Mouse (Mus musculus): ENCODE results near the gene Prkce.

The Prkce gene

GRCm38 (mm10) chr17:86167320-86168230 is at the start of gene Prkce:
Gene Prkce, plus strand, starts transcription at chr17:86167785.
- peak; percentile 90 for DNase-seq (ENCODE audit: low read depth, low spot score)

DNA sequence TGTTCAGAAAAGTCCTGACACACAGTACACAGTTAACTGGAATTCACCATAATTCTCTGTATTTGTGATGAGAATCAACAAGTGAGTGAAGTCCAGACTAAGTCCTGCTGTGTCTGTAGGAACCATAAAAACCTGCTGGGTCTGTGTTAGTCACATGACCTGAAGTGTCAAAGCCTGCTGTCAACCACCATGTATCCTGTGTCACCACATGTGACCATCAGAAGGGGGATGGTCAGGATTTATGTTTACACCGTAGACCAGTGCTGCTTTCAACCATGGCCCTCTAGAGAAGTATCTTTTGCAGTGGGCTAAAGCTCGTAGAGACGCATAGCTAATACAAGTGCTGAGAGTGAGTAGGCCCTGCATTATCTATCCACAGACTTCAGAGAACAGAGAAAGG is 44.4 kb upstream of the Prkce start:
- no peak for DNase-seq (ENCODE audit: low read depth, low spot score)

DNA sequence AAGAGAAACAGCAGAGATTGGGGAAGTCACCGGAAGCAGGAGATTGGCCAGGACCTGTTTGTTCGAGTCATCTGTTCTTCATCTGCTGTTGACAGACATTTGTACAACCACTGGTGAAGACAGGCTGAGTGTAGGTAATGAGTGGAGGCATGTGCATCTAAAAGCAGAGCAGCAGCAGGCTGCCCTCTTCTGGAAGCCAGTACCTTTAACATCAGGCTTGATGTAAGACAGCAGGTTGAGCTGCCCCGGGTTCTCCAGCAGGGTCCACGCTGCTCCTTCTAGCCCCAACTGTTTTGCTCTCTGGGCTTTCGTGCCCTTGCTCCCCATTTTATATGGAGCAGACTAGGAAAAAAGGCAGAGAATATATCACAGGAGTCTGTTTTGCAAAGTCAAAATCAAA is 41.7 kb upstream of the Prkce start:
- DNase-seq (ENCODE audit: low read depth, low spot score): no peak

- DNase-seq (ENCODE audit: low read depth, low spot score): no peak
Observed at GRCm38 (mm10) chr17:86128198-86128597, 39.4 kb upstream of the Prkce start.

DNA sequence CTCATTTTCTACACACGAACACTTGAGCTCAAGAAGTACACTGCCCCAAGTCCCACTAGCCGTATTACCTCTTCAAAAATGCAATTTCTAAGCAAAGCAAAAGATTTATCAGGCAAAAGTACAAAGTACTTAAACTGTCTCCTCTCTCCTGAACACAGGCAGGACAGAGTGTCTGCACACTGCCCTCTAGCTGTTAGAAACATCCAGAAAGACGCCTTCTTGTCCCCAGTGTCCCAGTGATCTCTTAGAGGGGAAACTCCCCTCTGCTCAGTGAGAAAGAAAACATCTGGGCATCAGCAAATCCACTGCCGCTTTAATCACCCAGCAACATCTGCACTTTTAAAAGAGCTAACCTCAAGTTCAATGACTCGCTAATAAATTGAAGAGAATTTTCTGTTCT is 35.1 kb upstream of the Prkce start:
- DNase-seq (ENCODE audit: low read depth, low spot score): no peak

GRCm38 (mm10) chr17:86134461-86134860 is 33.1 kb upstream of the Prkce start:
- no peak for DNase-seq (ENCODE audit: low read depth, low spot score)

DNA sequence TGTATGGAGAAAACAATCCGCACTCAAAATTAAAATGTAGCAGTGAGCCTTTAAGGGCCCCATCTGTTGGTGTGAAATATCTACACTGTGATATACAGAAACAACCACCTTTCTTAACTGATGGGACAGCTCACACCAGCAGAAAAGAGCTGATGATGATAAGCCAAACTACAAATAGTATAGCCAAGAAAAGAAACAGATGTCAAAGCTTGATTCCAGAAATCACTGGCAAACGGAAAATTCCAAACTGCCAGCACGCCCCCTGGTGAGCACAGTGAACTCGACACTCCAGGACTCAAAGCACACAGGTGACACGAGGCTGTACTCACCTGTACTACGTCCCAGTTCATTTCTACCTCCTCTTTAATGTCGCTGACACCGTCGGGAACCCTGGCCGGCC is 31.8 kb upstream of the Prkce start:
- DNase-seq (ENCODE audit: low read depth, low spot score): no peak

GRCm38 (mm10) chr17:86144537-86145078 is 23.0 kb upstream of the Prkce start:
- DNase-seq (ENCODE audit: low read depth, low spot score): peak; percentile 18

DNA sequence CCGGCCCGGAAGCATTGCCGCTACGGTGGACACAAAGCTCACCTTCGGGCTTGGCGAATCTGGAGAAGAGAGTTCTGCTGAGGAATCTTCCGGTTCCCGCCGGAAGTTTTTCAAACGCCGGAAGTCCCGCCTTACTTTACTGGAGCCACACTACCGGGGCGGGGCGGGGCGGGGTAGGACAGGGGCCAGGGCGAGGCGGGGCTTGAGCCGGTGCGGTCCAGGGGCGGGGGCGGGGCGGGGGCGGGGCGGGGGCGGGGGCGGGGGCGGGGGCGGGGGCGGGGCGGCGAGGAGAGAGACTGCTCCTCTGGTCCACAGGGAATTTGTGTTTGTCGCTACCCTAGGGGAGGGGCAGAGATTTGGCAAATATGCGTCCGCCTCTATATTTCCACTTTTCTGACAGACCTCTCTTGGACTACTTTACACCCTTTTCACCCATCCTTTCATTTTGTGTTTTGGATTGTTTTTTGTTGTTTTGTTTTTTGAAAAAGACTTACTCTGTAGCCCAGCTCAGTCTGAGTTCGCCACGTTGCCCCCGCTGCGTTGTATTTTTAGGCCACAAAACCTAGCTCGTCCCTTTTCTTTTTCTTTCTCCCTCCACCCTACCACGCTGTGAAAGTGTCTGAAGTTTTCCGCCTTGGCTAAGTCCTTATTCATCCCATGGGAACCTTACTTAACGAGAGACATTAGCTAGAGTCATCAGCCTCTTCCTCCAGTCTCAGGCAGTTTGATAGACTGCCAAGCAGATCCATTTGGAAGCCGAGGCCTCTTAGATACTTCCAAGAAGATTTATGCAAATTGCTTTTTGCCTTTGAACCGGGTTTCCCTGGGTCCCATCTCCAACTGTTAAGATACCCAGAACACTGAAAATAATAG is 22.3 kb upstream of the Prkce start, which contains the start of gene Srbd1:
Srbd1 (minus strand) TSS at position 97 of the 873 bp plus-strand sequence.
- peak; percentile 95 for DNase-seq (ENCODE audit: low read depth, low spot score)

- no peak for DNase-seq (ENCODE audit: low read depth, low spot score)
Observed at GRCm38 (mm10) chr17:86149726-86150125, 17.9 kb upstream of the Prkce start.

DNA sequence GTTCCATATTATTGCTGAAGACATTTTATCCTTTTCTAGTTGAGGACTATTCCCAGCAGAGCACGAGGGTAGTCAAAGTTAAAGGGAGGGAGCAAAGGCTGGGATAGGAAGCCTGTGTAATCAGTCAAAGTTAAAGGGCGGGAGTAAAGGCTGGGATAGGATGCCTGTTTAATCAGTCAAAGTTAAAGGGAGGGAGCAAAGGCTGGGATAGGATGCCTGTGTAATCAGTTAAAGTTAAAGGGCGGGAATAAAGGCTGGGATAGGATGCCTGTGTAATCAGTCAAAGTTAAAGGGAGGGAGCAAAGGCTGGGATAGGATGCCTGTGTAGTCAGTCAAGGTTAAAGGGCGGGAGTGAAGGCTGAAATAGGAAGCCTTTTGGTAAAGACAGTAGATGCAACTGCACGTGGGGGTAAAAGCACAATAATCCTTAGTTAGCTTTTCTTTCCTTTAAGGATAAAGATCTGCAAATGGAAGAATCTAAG is 16.7 kb upstream of the Prkce start:
- DNase-seq (ENCODE audit: low read depth, low spot score): peak; percentile 84

GRCm38 (mm10) chr17:86156999-86157398 is 10.6 kb upstream of the Prkce start:
- no peak for DNase-seq (ENCODE audit: low read depth, low spot score)

- no peak for DNase-seq (ENCODE audit: low read depth, low spot score)
Observed at GRCm38 (mm10) chr17:86162672-86163071, 4.9 kb upstream of the Prkce start.

DNA sequence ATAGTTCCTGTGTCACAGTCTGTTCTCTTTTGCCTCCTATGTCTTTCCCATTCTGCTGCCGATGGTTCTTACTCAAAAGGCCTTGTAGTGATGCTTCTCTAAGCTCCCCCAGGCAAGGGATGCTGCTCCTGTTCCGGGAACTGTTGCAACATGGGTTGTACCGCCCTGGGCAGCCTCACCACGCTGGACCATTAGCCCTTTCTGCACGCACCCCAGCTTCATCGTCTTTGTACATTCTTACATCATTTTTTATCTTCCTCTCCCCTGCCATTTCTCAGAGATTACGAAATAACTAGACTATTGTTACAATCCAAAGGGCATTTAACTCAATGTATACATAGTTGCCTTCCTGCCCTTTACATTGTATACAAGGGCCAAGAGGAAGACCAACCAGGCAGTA is 3.2 kb upstream of the Prkce start:
- no peak for DNase-seq (ENCODE audit: low read depth, low spot score)

- DNase-seq (ENCODE audit: low read depth, low spot score): peak; percentile 23
Observed at GRCm38 (mm10) chr17:86166051-86166566, 1.5 kb upstream of the Prkce start.

DNA sequence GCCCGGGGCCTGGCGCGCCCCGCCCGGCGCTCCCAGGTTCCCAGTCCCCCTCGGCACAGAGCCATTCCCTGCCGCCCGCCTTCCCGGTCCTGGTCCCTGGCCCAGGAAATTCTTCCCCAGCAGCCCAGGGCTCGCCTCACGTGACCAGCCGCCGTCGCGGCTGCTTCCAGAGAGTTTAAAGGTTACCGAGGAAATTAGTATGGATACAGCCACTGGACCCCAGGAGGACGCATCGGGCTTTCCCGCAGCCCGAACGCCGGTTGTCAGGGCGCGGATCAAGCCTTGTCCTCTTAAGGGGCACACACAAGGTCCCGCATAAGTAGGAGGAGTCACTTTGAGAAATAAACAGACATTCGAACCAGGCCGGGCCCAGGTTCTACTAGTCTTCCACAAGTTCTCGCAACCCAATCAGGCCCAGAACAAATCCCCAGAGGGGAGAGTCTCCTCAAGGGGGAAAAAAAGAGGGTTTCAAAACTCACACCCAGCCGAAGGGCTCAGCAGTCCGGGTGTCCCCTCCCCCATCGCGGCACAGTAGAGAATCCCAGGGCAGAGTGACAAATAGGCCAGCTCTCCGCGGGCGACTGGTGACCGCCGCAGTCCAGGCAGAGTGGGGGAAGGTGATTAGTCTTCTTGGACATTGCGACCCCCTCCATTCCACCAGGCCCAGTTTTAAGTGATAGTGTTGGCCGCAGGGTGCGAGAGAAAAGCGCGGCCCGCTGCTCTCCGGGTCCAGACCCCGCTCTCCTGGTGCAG is 842 bp upstream of the Prkce start:
- DNase-seq (ENCODE audit: low read depth, low spot score): peak; percentile 74

DNA sequence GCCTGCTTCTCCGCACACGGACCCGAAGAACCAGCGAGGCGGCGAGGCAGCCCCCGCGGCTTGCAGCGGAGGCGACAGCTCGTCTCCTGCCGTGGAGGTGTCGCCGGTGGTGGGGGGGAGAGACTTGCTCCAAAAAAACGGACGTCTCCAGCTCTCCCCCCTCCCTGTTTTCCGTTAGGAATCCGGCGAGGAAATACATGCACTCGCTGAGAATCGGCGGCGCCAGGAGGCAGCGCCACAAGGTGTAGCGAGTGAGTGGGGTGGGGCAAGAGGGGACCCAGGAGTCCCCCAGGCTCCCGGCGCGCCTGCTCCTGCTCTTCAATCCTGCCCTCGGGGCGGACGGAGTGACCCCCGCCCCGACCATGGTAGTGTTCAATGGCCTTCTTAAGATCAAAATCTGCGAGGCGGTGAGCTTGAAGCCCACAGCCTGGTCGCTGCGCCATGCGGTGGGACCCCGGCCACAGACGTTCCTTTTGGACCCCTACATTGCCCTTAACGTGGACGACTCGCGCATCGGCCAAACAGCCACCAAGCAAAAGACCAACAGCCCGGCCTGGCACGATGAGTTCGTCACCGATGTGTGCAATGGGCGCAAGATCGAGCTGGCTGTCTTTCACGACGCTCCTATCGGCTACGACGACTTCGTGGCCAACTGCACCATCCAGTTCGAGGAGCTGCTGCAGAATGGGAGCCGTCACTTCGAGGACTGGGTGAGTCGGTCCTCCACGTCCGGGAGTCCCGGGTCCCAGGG is 821 bp downstream of the Prkce start:
- peak; percentile 29 for DNase-seq (ENCODE audit: low read depth, low spot score)

DNA sequence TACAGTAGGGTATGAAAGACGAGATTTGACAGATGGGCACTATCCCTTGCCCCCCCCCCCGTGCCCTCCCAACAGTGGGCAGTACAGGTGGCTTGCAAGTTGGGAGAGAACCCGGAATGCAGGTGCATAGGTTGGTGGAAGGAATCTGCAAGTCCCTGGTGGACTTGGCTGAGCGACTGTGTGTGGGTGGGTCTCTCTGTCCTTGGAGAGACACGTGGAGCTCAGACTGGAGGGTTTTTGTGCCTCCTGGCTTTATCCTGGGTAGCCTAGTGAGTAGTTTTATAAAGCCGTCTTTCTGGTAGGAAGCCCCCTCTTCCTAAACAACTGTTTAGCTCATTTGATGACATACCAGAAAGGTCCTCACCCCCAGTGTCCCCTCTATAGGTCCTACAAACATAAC is 1.5 kb downstream of the Prkce start:
- DNase-seq (ENCODE audit: low read depth, low spot score): no peak

DNA sequence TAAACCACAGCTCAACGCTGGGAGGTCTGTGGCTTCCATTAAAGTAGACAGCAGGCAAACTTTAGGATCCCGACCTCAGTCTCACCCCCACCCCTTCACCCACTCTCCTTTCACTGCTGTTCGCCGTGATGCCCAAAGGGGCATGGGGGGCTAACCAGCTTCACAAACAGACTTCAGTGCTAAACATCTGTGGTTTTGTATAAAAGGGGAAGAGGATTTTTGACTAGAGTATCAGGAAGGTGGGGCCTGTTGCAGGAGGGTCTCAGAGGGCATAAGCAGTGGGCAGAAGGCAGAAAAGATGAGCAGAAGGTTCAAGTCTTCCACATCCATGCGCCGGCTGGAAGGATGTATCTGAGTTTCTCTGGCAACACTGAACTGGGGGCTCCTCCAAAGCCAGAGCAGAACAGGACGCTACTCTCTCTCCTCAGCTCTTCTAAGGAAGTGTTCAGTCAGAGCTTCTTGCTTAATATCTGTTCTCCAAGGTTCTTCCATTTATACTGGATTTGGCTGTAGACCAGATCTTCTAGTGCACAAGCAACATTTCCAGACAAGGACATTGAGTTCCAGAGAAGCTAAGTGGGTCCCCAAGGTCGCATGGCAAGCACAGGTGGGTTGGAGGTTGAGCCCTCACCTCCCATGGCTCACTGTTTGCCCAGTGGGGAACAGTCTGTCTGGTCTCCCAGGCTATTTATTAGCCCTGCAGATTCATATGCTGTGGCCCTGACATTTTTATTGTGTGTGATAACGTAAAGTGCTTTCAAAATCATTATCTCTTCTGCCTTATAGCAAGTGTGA is 2.8 kb downstream of the Prkce start:
- DNase-seq (ENCODE audit: low read depth, low spot score): no peak

Measured in mesoderm, embryonic 11.5 days (tissue).